14 mouse cellular contexts compared by ENCODE assay signal in the genomic region with DNA sequence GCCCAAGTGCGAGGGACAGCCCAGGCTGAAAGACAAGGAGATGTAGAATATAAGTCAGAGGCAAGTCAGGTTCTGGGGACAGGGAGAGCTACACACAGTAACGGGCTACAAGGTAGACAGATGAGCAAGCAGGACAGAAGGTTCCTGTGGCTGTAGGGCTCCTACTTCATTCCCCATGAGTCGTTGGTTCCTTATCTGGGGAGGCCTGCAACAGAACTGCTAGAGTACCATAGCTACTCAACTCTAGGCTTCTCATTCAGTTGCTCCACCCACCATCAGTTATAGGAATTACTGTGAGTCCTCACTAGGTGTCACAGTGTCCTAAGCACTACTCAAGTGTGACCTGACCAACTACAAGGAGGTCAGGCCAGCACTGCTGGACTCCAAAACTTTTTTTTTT. TPM values are rescaled to one million over a fixed set of nuclear protein-coding genes. Genes with fewer than 3 reads are reported as not detected.
DNase-seq lines count a peak whose midpoint lies in the region; ATAC-seq and TF ChIP-seq lines count a peak whose summit lies in the region.
"Had no signal": no experiment of that assay in that cellular context is flagged by ENCODE, and none has a peak within 500 bp of the region (broad histone marks: within the 10 kb centered on the region; RNA-seq: fewer than 3 reads in every experiment).

No protein-coding gene starts in this region.

- ATAC-seq in erythroblast, adult 5-6 weeks (replicated peaks; ENCODE audit: low FRiP score, poor library complexity, severe bottlenecking), result peak; percentile 84
- ATAC-seq in liver, embryonic 15.5 days (ENCODE audit: insufficient read depth), result peak; percentile 84
- no peak for ATAC-seq in forebrain, embryonic 13.5 days
- ATAC-seq: CD4-positive, CD25-positive, alpha-beta regulatory T cell, adult 4 months had no signal

- peak; percentile 61 for DNase-seq in 416B (ENCODE audit: low read depth)
- DNase-seq in CH12.LX (ENCODE audit: extremely low read depth), result peak; percentile 65
- DNase-seq in right cerebral cortex, postnatal 25 days, result no peak
- no peak for DNase-seq in adrenal gland, postnatal 10 days
- DNase-seq: cerebellum, adult 18-20 months; gastrocnemius, postnatal 25 days; right cerebral cortex, postnatal 4 days; thymus, postnatal 36 days had no signal

- in situ Hi-C loops in CH12.LX (cut with MboI; ENCODE audit: low pct_ligation_motif_present, low pct_unique_long_range_greater_than_20kb, low sequenced_read_pairs), result no loop called here

- no peak overlapping the region for H3K4me2 ChIP-seq in CH12.LX (ENCODE audit: insufficient read depth, low read depth, poor library complexity, severe bottlenecking)
- peak overlapping the region; percentile 39 for H3K4me2 ChIP-seq in liver, embryonic 15.5 days
- H3K4me2 ChIP-seq in forebrain, embryonic 13.5 days, result no peak overlapping the region
- H3K4me2 ChIP-seq: limb, embryonic 13.5 days; midbrain, embryonic 12.5 days had no signal

- no peak overlapping the region for H3K9ac ChIP-seq in CH12.LX (ENCODE audit: insufficient read depth, low read depth)
- H3K9ac ChIP-seq in liver, embryonic 15.5 days, result no peak overlapping the region; the same call in 1 of the 2 replicates
- no peak overlapping the region for H3K9ac ChIP-seq in forebrain, embryonic 13.5 days
- H3K9ac ChIP-seq: limb, embryonic 13.5 days; midbrain, embryonic 12.5 days had no signal

- H3K4me1 ChIP-seq in CH12.LX (ENCODE audit: control insufficient read depth in 1 of 2, insufficient read depth in 2 of 2), result peaks cover 5 to 65% of the 10 kb centered on the region in 2 experiments; a peak in 2 of 4 replicates
- H3K4me1 ChIP-seq in liver, embryonic 15.5 days (replicated peaks), result peaks cover 55% of the 10 kb centered on the region
- H3K4me1 ChIP-seq in forebrain, embryonic 13.5 days, result peaks cover 3% of the 10 kb centered on the region

- H3K9me3 ChIP-seq in CH12.LX (replicated peaks; ENCODE audit: low read length), result no peaks in the 10 kb centered on the region
- H3K9me3 ChIP-seq in liver, embryonic 15.5 days (replicated peaks), result no peaks in the 10 kb centered on the region
- no peaks in the 10 kb centered on the region for H3K9me3 ChIP-seq in forebrain, embryonic 13.5 days (replicated peaks)
- H3K9me3 ChIP-seq: limb, embryonic 13.5 days; midbrain, embryonic 12.5 days had no signal

- no peak for TF ChIP-seq EP300 in CH12.LX (IDR thresholded peaks at IDR 0.05; ENCODE audit: low read length)

- no peaks in the 10 kb centered on the region for H3K27me3 ChIP-seq in CH12.LX (replicated peaks)
- H3K27me3 ChIP-seq in liver, embryonic 15.5 days, result no peaks in the 10 kb centered on the region
- H3K27me3 ChIP-seq in forebrain, embryonic 13.5 days, result no peaks in the 10 kb centered on the region
- H3K27me3 ChIP-seq: limb, embryonic 13.5 days had no signal

- WGBS in liver, embryonic 15.5 days (ENCODE audit: insufficient replicate concordance), result 21% methylated on average over 3 of the region's 3 CpGs
- WGBS in forebrain, embryonic 13.5 days, result 90% methylated on average over 3 of the region's 3 CpGs

- no peak overlapping the region for H3K4me3 ChIP-seq in CH12.LX (replicated peaks in 1 of 3; ENCODE audit: low read depth in 2 of 3, low read length in 2 of 3, poor library complexity in 1 of 3)
- no peak overlapping the region for H3K4me3 ChIP-seq in liver, embryonic 15.5 days (replicated peaks)
- H3K4me3 ChIP-seq in forebrain, embryonic 13.5 days, result no peak overlapping the region
- H3K4me3 ChIP-seq: limb, embryonic 13.5 days; midbrain, embryonic 12.5 days had no signal

- H3K79me2 ChIP-seq in CH12.LX (replicated peaks; ENCODE audit: control insufficient read depth, extremely low read depth, insufficient read depth, poor library complexity, severe bottlenecking), result peaks cover 56% of the 10 kb centered on the region

- no peak for TF ChIP-seq POLR2A in CH12.LX (IDR thresholded peaks at IDR 0.05; ENCODE audit: low read depth, low read length)

- dilution Hi-C loops in CH12.LX (cut with MboI; ENCODE audit: extremely low pct_ligation_motif_present, extremely low pct_unique_long_range_greater_than_20kb, low sequenced_read_pairs), result no loop called here

- peaks cover 0 to 61% of the 10 kb centered on the region in 2 experiments for H3K36me3 ChIP-seq in CH12.LX (replicated peaks in 1 of 2; ENCODE audit: control insufficient read depth in 1 of 2, insufficient read depth in 1 of 2, low read length in 1 of 2)
- H3K36me3 ChIP-seq in liver, embryonic 15.5 days (replicated peaks), result no peaks in the 10 kb centered on the region
- no peaks in the 10 kb centered on the region for H3K36me3 ChIP-seq in forebrain, embryonic 13.5 days (ENCODE audit: poor library complexity, severe bottlenecking)
- H3K36me3 ChIP-seq: limb, embryonic 13.5 days; midbrain, embryonic 12.5 days had no signal

- peak; percentile 8; the same call in 1 of the 2 replicates for TF ChIP-seq RAD21 in CH12.LX (IDR thresholded peaks at IDR 0.05; ENCODE audit: low read depth, low read length)

- no peak overlapping the region for H3K27ac ChIP-seq in CH12.LX (ENCODE audit: insufficient read depth, low read depth)
- H3K27ac ChIP-seq in liver, embryonic 15.5 days (replicated peaks), result peak overlapping the region; percentile 76
- no peak overlapping the region for H3K27ac ChIP-seq in forebrain, embryonic 13.5 days
- H3K27ac ChIP-seq: limb, embryonic 13.5 days; midbrain, embryonic 12.5 days had no signal

- TF ChIP-seq CTCF in CH12.LX (conservative IDR thresholded peaks at IDR 0.05 in 1 of 2, IDR thresholded peaks at IDR 0.05 in 1 of 2; ENCODE audit: low read depth in 2 of 2, low read length in 2 of 2), result peak in 1 of 2 experiments; percentile 43; a peak in 2 of 4 replicates

TF ChIP-seq in CH12.LX, 34 proteins besides CTCF, POLR2A, EP300 and RAD21:
- TF ChIP-seq MEF2A (IDR thresholded peaks at IDR 0.05; ENCODE audit: borderline replicate concordance, low read depth, low read length), result no peak
- peak; percentile 12; the same call in 1 of the 2 replicates for TF ChIP-seq SMC3 (IDR thresholded peaks at IDR 0.05; ENCODE audit: low read depth, low read length)

RNA-seq across cellular contexts. Expression of a gene that starts 6.0 kb away (rescaled TPM):
- 49.7 and 64.0 TPM in 2 replicates for total RNA-seq in CH12.LX (2012; rRNA removed)
- total RNA-seq in CH12.LX (2014; rRNA removed), result 41.5 and 41.8 TPM in 2 replicates
- polyA plus RNA-seq in CH12.LX (2012; ENCODE audit: insufficient read length, low read depth), result 45.2 and 46.1 TPM in 2 replicates
- total RNA-seq in erythroblast, adult 5-6 weeks (2015; ENCODE audit: low replicate concordance), result 4.2 and 4.4 TPM in 2 replicates
- total RNA-seq in erythroblast, adult 5-6 weeks (2017; ENCODE audit: low replicate concordance), result 6.4 and 9.7 TPM in 2 replicates
- polyA plus RNA-seq in liver, embryonic 15.5 days (2015; fragmentation: Nextera tagmentation; extraction: Ambion mirVana), result 7.6 and 9.0 TPM in 2 replicates
- 10 to 100 TPM; 23.8 to 33.2 TPM for total RNA-seq in adrenal gland, postnatal 10 days (2021)
- 75.6 and 81.3 TPM in 2 replicates for polyA plus RNA-seq in forebrain, embryonic 13.5 days (2015; fragmentation: Nextera tagmentation; extraction: Ambion mirVana)

RNA-seq across cellular contexts. Expression of a gene that starts 49.1 kb away (rescaled TPM):
- total RNA-seq in CH12.LX (2012; rRNA removed) (15.6 and 15.7 TPM in 2 replicates), CH12.LX (2014; rRNA removed) (22.7 and 26.4 TPM in 2 replicates)
- polyA plus RNA-seq in CH12.LX (2012; ENCODE audit: insufficient read length, low read depth), result 25.3 and 26.7 TPM in 2 replicates
- 2.7 and 6.3 TPM in 2 replicates for total RNA-seq in erythroblast, adult 5-6 weeks (2015; ENCODE audit: low replicate concordance)
- 3.2 and 3.6 TPM in 2 replicates for total RNA-seq in erythroblast, adult 5-6 weeks (2017; ENCODE audit: low replicate concordance)
- 7.5 and 9.2 TPM in 2 replicates for polyA plus RNA-seq in liver, embryonic 15.5 days (2015; fragmentation: Nextera tagmentation; extraction: Ambion mirVana)
- 10 to 100 TPM; 28.3 to 30.5 TPM for total RNA-seq in adrenal gland, postnatal 10 days (2021)
- polyA plus RNA-seq in forebrain, embryonic 13.5 days (2015; fragmentation: Nextera tagmentation; extraction: Ambion mirVana), result 40.6 and 46.2 TPM in 2 replicates

Comparison
In these comparisons a context has a peak if more than half of its experiments do, and no peak if none do; other contexts are left out.
1. DNase-seq: peak in 416B (single experiment) and CH12.LX (single experiment); none in right cerebral cortex, postnatal 25 days (single experiment) and adrenal gland, postnatal 10 days (single experiment).